Mouse (Mus musculus) lung, postnatal 0 days (tissue): ENCODE measurements around the gene Spata21.

ENCODE experiments used
- CTCF ChIP-seq: IDR thresholded peaks from 2 replicates; pipeline ENCODE4 v1.5.1; 2016; ENCODE audit warnings: antibody characterized with exemption, mild to moderate bottlenecking
- EP300 ChIP-seq: IDR thresholded peaks from 2 replicates; pipeline ENCODE4 v1.6.1; 2016; ENCODE audit warnings: antibody characterized with exemption, mild to moderate bottlenecking, control low read depth

DNA sequence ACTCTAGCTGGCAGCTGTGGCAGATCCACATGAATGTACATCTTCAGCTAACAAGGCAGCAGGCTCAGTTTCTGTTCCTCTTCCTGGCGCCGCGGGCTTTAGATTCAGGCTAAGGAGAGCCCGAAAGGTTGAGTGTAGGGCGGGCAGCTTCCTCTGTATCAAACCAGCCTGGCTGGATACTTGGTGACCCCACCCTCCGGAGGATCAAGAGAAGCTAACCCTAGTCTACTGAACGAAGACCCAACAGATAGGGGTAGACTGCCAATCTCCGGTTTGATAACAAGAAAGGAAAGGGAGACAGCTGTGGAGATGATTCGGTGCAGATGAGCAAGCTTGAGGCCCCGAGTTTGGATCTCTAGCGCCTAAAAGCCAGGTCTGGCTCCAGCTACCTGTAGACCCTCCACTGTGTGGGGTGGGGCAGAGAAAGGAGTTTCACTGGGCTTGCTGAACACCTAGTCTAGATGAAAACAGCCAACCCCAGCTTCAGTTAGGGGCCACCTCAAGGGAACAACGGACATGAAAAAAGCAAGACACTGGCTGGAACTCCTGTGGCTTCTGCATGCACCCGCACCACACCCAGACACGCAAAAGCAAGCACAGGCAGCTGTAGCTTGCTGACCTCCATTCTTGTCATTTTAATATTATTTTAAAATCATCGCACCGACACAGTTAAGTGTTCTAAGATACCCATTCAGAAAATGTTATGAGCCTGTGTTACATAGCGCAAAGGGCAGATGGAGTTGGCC lies 11.2 kb upstream of the Spata21 start:
- no peak for TF ChIP-seq CTCF
- no peak for TF ChIP-seq EP300
